Comparison of ENCODE assay signal across 8 mouse cellular contexts in the genomic region with DNA sequence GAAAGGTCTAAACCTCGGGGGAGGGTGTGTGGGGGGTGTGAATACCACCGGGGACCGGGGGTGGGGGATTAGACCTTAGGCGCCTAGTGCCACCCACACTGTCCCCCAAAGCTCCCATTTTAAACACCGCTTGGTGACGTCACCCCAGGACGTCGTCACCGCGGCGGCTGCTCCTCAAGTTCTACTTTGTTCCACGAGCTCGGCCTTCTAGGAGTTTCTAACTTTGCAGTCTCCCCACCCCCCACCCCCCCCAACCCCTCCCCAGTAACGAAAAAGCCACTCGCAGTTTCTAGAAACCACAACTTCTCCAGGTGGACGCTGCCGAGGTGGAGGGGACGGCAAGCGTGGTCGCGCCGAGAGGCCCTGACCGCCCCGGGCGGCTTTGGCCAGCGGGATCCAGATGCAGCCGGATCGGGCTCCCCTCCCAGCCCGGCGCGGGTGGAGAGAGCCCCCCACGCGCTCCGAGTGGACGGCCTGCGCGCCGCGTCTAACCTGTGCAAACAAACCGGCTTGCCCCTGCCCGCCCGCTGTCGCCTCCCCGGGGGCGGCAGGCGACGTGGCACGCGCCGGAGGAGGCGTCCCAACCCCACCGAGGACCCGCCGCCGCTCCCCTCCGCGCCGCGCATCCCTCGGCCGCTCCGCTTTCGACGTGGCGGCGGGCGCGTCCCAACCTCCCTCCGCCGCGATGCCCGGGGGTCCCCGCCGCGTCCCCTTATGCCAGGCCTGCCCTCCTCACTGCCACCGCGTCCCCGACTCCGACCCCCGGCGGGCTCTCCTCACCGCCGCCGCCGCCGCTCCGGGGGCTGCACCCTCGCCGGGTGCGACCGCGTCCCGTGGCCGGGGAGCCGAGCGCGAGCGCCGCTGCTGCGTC. TPM values are rescaled to one million over a fixed set of nuclear protein-coding genes. Genes with fewer than 3 reads are reported as not detected.
DNase-seq lines count a peak whose midpoint lies in the region; ATAC-seq and TF ChIP-seq lines count a peak whose summit lies in the region.

No protein-coding gene starts in this region.

- WGBS in heart, postnatal 0 days: under 1% methylated on average over 59 of the region's 100 CpGs
- 1% methylated on average over 62 of the region's 100 CpGs for WGBS in lung, embryonic 14.5 days
- WGBS in neural tube, embryonic 14.5 days: under 1% methylated on average over 45 of the region's 100 CpGs

- H3K27ac ChIP-seq in heart, postnatal 0 days (ENCODE audit: low read depth): peak overlapping the region; percentile 79
- peak overlapping the region; percentile 90 for H3K27ac ChIP-seq in lung, embryonic 14.5 days (ENCODE audit: low read depth)
- H3K27ac ChIP-seq in neural tube, embryonic 14.5 days (ENCODE audit: low read depth, low read length): no peak overlapping the region; the same call in 1 of the 2 replicates

- peak; percentile 89 for DNase-seq in CD4-positive helper T cell, adult 2 months (ENCODE audit: low read depth, low spot score)
- peak; percentile 74 for DNase-seq in adrenal gland, postnatal 14 days
- peak; percentile 74 for DNase-seq in heart, postnatal 0 days (ENCODE audit: low spot score)
- DNase-seq in kidney, postnatal 25 days: peak; percentile 49 to 63
- peak; percentile 87 for DNase-seq in lung, embryonic 14.5 days
- peak; percentile 74 for DNase-seq in testis, postnatal 14 days (ENCODE audit: low spot score)

- peak overlapping the region; percentile 63 for H3K4me2 ChIP-seq in heart, postnatal 0 days (ENCODE audit: low read depth, low read length)
- peak overlapping the region; percentile 82 for H3K4me2 ChIP-seq in lung, embryonic 14.5 days
- H3K4me2 ChIP-seq in neural tube, embryonic 14.5 days (ENCODE audit: low read depth, low read length): peak overlapping the region; percentile 55

- H3K9me3 ChIP-seq in erythroblast, embryonic 14.5 days (ENCODE audit: control insufficient read depth, low read length): no peaks in the 10 kb centered on the region
- no peaks in the 10 kb centered on the region for H3K9me3 ChIP-seq in heart, postnatal 0 days (replicated peaks; ENCODE audit: control insufficient read depth, low read length)
- no peaks in the 10 kb centered on the region for H3K9me3 ChIP-seq in lung, embryonic 14.5 days (ENCODE audit: low read depth, low read length)
- no peaks in the 10 kb centered on the region for H3K9me3 ChIP-seq in neural tube, embryonic 14.5 days (ENCODE audit: control insufficient read depth, low read length)

- no peaks in the 10 kb centered on the region for H3K27me3 ChIP-seq in erythroblast, embryonic 14.5 days (ENCODE audit: control insufficient read depth)
- no peaks in the 10 kb centered on the region for H3K27me3 ChIP-seq in heart, postnatal 0 days (ENCODE audit: control insufficient read depth, insufficient read depth, low read length)
- no peaks in the 10 kb centered on the region for H3K27me3 ChIP-seq in lung, embryonic 14.5 days (ENCODE audit: insufficient read depth, low read length)
- H3K27me3 ChIP-seq in neural tube, embryonic 14.5 days (ENCODE audit: control insufficient read depth, insufficient read depth, low read length): no peaks in the 10 kb centered on the region

- ATAC-seq in heart, postnatal 0 days (ENCODE audit: insufficient read depth, low read depth): peak; percentile 68
- ATAC-seq in lung, embryonic 14.5 days (ENCODE audit: insufficient read depth): peak; percentile 55
- peak; percentile 76 for ATAC-seq in neural tube, embryonic 14.5 days (ENCODE audit: low read depth)

- TF ChIP-seq EP300 in heart, postnatal 0 days (IDR thresholded peaks at IDR 0.05; ENCODE audit: low read depth): no peak

- H3K9ac ChIP-seq in heart, postnatal 0 days (replicated peaks; ENCODE audit: low read depth, low read length): peak overlapping the region; percentile 85
- peak overlapping the region; percentile 98 for H3K9ac ChIP-seq in lung, embryonic 14.5 days
- H3K9ac ChIP-seq in neural tube, embryonic 14.5 days (replicated peaks; ENCODE audit: low read depth, low read length): peak overlapping the region; percentile 79

- peak overlapping the region; percentile 93 for H3K4me3 ChIP-seq in erythroblast, embryonic 14.5 days (replicated peaks)
- H3K4me3 ChIP-seq in heart, postnatal 0 days (ENCODE audit: low read depth, low read length): peak overlapping the region; percentile 65
- H3K4me3 ChIP-seq in lung, embryonic 14.5 days (ENCODE audit: low read depth, low read length): peak overlapping the region; percentile 94
- H3K4me3 ChIP-seq in neural tube, embryonic 14.5 days (ENCODE audit: low read depth, low read length): peak overlapping the region; percentile 74

- H3K36me3 ChIP-seq in erythroblast, embryonic 14.5 days (ENCODE audit: control insufficient read depth): peaks cover 16% of the 10 kb centered on the region
- peaks cover 13% of the 10 kb centered on the region for H3K36me3 ChIP-seq in heart, postnatal 0 days (replicated peaks; ENCODE audit: control insufficient read depth, insufficient read depth, low read length)
- peaks cover 14% of the 10 kb centered on the region for H3K36me3 ChIP-seq in lung, embryonic 14.5 days (ENCODE audit: insufficient read depth)
- H3K36me3 ChIP-seq in neural tube, embryonic 14.5 days (ENCODE audit: control insufficient read depth, insufficient read depth, low read length): no peaks in the 10 kb centered on the region

- peaks cover 20% of the 10 kb centered on the region for H3K4me1 ChIP-seq in erythroblast, embryonic 14.5 days (ENCODE audit: control insufficient read depth)
- no peaks in the 10 kb centered on the region for H3K4me1 ChIP-seq in heart, postnatal 0 days (ENCODE audit: control insufficient read depth, insufficient read depth)
- H3K4me1 ChIP-seq in lung, embryonic 14.5 days (ENCODE audit: insufficient read depth): peaks cover 6% of the 10 kb centered on the region; the same call in 1 of the 2 replicates
- H3K4me1 ChIP-seq in neural tube, embryonic 14.5 days (ENCODE audit: control insufficient read depth, insufficient read depth, low read length): no peaks in the 10 kb centered on the region

- no peak for TF ChIP-seq CTCF in heart, postnatal 0 days (IDR thresholded peaks at IDR 0.05; ENCODE audit: low read depth)
- TF ChIP-seq CTCF in lung, embryonic 14.5 days (IDR thresholded peaks at IDR 0.05; ENCODE audit: low read depth): no peak

RNA-seq across cellular contexts. Expression of a gene that starts 0.9 kb away (rescaled TPM):
- 29.6 and 38.2 TPM in 2 replicates for total RNA-seq in adrenal gland, postnatal 14 days (2021)
- polyA plus RNA-seq in erythroblast, embryonic 14.5 days (2012): 0.73 and 1.2 TPM in 2 replicates
- 7.5 and 8.4 TPM in 2 replicates for total RNA-seq in heart, postnatal 0 days (2014; rRNA removed; ENCODE audit: low replicate concordance)
- 45.9 and 61.4 TPM in 2 replicates for polyA plus RNA-seq in heart, postnatal 0 days (2015; fragmentation: Nextera tagmentation; extraction: Ambion mirVana)
- polyA plus RNA-seq in lung, embryonic 14.5 days (2014; fragmentation: Nextera tagmentation; extraction: Ambion mirVana): 61.5 and 64.7 TPM in 2 replicates
- polyA plus RNA-seq in neural tube, embryonic 14.5 days (2014; fragmentation: Nextera tagmentation; extraction: Ambion mirVana): 18.4 and 22.4 TPM in 2 replicates
